Mouse (Mus musculus) kidney, adult 2 months (tissue): ENCODE measurements around the gene Ip6k2. TPM values are rescaled to one million over a fixed set of nuclear protein-coding genes. Genes with fewer than 3 reads are reported as not detected.

Experiments used
- DNase-seq: peaks from one replicate; pipeline ENCODE4 v3.0.0; 2021
- H3K27ac ChIP-seq: fragments of 200-500 bp; 2 replicates; pipeline ENCODE4 v1.5.1; 2012; ENCODE audit warnings: low read depth, low read length, control low read depth, inconsistent platforms; ENCODE audit not compliant: insufficient read depth
- H3K27me3 ChIP-seq: fragments of 200-500 bp; replicated peaks from 2 replicates; pipeline ENCODE4 v1.6.1; 2012; ENCODE audit warnings: mild to moderate bottlenecking, moderate library complexity, low read length, inconsistent platforms; ENCODE audit not compliant: control insufficient read depth, insufficient read depth
- H3K36me3 ChIP-seq: fragments of 200-500 bp; 2 replicates; pipeline ENCODE4 v1.6.1; 2012; ENCODE audit warnings: mild to moderate bottlenecking, moderate library complexity, low read length, inconsistent platforms; ENCODE audit not compliant: control insufficient read depth, insufficient read depth
- H3K4me1 ChIP-seq: fragments of 200-500 bp; 2 replicates; pipeline ENCODE4 v1.6.1; 2011; ENCODE audit warnings: low read length; ENCODE audit not compliant: control insufficient read depth, insufficient read depth
- H3K4me3 ChIP-seq: fragments of 200-500 bp; 2 replicates; pipeline ENCODE4 v1.5.1; 2011; ENCODE audit warnings: mild to moderate bottlenecking, low read depth, low read length, control low read depth; ENCODE audit not compliant: insufficient read depth
- CTCF ChIP-seq: fragments of 200-500 bp; conservative IDR thresholded peaks from 2 replicates; pipeline ENCODE4 v1.5.1; 2011; ENCODE audit warnings: low read depth, mild to moderate bottlenecking, control low read depth, low read length, moderate library complexity, mixed read lengths; ENCODE audit not compliant: insufficient read depth, insufficient read length
- POLR2A ChIP-seq: fragments of 200-500 bp; IDR thresholded peaks from one replicate; pipeline ENCODE4 v1.6.1; 2011; ENCODE audit warnings: low read depth, low read length, control low read depth
- WGBS: fragments of 180-500 bp; shearing (Covaris S2); methylation state at CpG from one replicate; pipeline ENCODE4 v1.1.7; 2018; 5-methylcytosine and 5-hydroxymethylcytosine counted together
- polyA plus RNA-seq: library from polyadenylated mRNA; depleted of rRNA; stranded (reverse); fragments of >200 nt; gene quantifications from 2 replicates; pipeline ENCODE4 v1.2.3, GENCODE M21; 2012

The Ip6k2 gene
- polyA plus RNA-seq, 1 experiment = 68.3 TPM

DNA sequence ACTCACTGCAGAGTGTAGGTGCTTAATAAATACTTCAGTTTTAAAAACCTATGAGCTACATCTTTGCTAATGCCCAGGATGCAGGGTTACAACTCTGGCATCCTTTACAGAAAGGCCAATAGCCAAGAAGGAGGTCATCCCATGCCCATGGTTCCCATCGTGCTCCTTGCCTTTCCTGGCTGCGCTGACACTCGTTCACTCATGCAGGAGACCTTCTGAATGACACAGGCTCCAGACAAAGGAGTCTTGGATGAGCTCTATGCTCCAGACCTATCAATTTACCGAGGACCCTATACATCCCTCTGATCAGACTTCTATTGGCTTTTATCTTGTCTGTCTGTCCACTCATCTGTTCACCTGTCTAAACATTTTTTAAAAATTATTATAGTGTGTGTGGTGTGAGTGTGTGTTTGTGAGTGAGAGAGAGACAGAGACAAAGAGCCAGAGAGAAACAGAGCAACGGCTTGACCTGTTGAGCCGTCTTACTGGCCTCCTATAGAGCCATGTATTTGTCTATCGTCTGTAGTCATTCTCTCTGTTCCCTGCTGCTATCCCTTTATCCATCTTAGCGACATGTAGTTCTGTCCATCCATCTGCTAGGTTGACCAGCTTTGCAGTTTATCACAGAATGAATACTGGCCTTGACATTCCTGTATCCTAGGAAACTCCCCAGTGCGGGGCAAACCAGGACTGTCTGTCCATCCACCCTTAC, 604 bp upstream of the Ip6k2 start:
- Histone ChIP-seq H3K36me3 (no peaks in the 10 kb centered on the region), H3K27me3 (no peaks in the 10 kb centered on the region), H3K4me3 (peak overlapping the region; percentile 44), H3K4me1 (peaks cover 38% of the 10 kb centered on the region), H3K27ac (no peak overlapping the region)
- no peak for TF ChIP-seq CTCF
- no peak for TF ChIP-seq POLR2A
- 24% methylated on average over 9 of the region's 9 CpGs for WGBS
- no peak for DNase-seq

- Histone ChIP-seq H3K27me3 (no peaks in the 10 kb centered on the region), H3K4me3 (peak overlapping the region; percentile 30; the same call in 1 of the 2 replicates), H3K36me3 (no peaks in the 10 kb centered on the region), H3K27ac (no peak overlapping the region), H3K4me1 (peaks cover 49% of the 10 kb centered on the region)
- DNase-seq = no peak
- TF ChIP-seq POLR2A = no peak
- TF ChIP-seq CTCF = no peak
These were observed 1.8 kb downstream of the Ip6k2 start for GRCm38 (mm10) chr9:108785416-108785815.

DNA sequence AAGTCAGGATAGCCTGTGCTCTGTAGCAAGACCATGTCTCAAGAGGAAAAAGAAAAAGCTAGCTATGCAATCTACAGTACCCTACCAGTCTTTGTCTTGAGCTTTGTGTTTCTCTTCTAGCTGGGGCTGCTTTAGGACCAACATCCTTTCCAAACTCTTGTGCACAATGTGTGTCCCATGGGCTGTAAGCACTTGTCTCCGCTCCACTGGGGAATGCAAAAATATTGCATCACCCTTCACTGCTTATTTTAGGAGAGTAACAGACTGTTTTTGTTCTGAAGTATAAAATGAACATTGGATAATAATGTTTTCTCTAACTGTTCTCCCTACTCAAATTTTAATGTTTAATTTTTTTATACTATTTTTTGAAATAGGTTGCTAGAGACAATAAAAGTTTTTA, 2.9 kb downstream of the Ip6k2 start:
- H3K4me3 ChIP-seq = no peak overlapping the region
- 55% methylated on average over 1 of the region's 1 CpGs for WGBS
- no peaks in the 10 kb centered on the region for H3K36me3 ChIP-seq
- peak overlapping the region; percentile 13; the same call in 1 of the 2 replicates for H3K27ac ChIP-seq
- no peaks in the 10 kb centered on the region for H3K27me3 ChIP-seq
- TF ChIP-seq CTCF (no peak), POLR2A (no peak)
- H3K4me1 ChIP-seq = peaks cover 54% of the 10 kb centered on the region
- DNase-seq = no peak

GRCm38 (mm10) chr9:108787080-108787479, 3.5 kb downstream of the Ip6k2 start:
- 81% methylated on average over 2 of the region's 2 CpGs for WGBS
- Histone ChIP-seq H3K27me3 (no peaks in the 10 kb centered on the region), H3K4me3 (no peak overlapping the region), H3K27ac (no peak overlapping the region), H3K36me3 (no peaks in the 10 kb centered on the region), H3K4me1 (peaks cover 57% of the 10 kb centered on the region)
- TF ChIP-seq CTCF (no peak), POLR2A (no peak)
- DNase-seq = no peak

GRCm38 (mm10) chr9:108788713-108789112, 5.1 kb downstream of the Ip6k2 start:
- peaks cover 64% of the 10 kb centered on the region for H3K4me1 ChIP-seq
- no peak overlapping the region for H3K27ac ChIP-seq
- no peak for DNase-seq
- H3K36me3 ChIP-seq = no peaks in the 10 kb centered on the region
- no peak overlapping the region for H3K4me3 ChIP-seq
- 47% methylated on average over 3 of the region's 3 CpGs for WGBS
- H3K27me3 ChIP-seq = no peaks in the 10 kb centered on the region
- TF ChIP-seq CTCF = no peak
- TF ChIP-seq POLR2A = no peak

DNA sequence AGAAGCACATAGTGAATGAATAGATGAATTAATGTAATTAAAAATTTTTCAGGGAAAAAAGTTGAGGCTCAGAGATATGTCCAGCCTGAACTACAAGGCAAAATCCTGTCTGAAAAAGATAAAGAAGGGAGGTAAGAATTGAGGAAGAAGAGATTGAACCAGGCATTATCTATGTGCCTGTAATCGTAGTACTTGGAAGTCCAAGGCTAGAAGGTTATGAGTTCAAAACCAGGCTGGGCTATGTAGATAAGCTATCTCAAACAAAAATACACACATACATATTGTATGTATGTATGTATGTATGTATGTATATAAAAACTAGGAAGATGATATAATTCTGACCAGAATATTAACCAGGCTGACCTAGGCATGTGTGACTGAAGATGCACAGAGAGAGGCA, 8.7 kb downstream of the Ip6k2 start:
- WGBS = 74% methylated on average over 1 of the region's 1 CpGs
- TF ChIP-seq POLR2A (no peak), CTCF (no peak)
- peaks cover 61% of the 10 kb centered on the region for H3K4me1 ChIP-seq

GRCm38 (mm10) chr9:108792730-108793129, 9.1 kb downstream of the Ip6k2 start:
- H3K4me1 ChIP-seq = peaks cover 59% of the 10 kb centered on the region
- H3K27me3 ChIP-seq = no peaks in the 10 kb centered on the region
- DNase-seq = no peak
- no peak overlapping the region for H3K4me3 ChIP-seq
- WGBS = 20% methylated on average over 3 of the region's 3 CpGs
- TF ChIP-seq POLR2A (no peak), CTCF (no peak)
- peaks cover 2% of the 10 kb centered on the region; the same call in 1 of the 2 replicates for H3K36me3 ChIP-seq
- peak overlapping the region; percentile 63; the same call in 1 of the 2 replicates for H3K27ac ChIP-seq

More for the DNA sequence above, 8.7 kb downstream of the Ip6k2 start:
- Histone ChIP-seq H3K27ac (peak overlapping the region; percentile 63; the same call in 1 of the 2 replicates), H3K4me3 (no peak overlapping the region), H3K27me3 (no peaks in the 10 kb centered on the region), H3K36me3 (peaks cover under 1% of the 10 kb centered on the region; the same call in 1 of the 2 replicates)
- no peak for DNase-seq

DNA sequence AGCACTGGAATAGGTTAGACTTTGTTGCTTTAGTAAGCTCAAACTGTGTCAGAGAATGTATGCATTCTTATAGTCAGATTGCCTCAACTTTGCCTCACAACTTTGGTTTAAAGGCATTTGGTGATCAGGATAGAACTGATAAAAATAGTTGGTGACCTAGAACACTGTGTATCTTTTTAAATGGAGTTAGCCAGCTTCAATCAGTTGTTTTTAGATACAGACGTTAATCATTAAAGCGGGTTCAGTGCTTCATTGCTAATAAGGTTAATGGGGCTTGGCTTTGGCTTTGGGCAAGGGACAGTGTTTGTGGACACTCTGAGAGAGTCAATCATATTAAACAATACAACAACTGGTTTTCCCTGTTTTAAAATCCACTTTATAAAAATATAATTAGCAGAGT, 11.7 kb downstream of the Ip6k2 start:
- 28% methylated on average over 2 of the region's 2 CpGs for WGBS
- peak; percentile 82 for DNase-seq
- Histone ChIP-seq H3K36me3 (peaks cover 6% of the 10 kb centered on the region; the same call in 1 of the 2 replicates), H3K4me3 (no peak overlapping the region), H3K4me1 (peaks cover 46% of the 10 kb centered on the region), H3K27me3 (no peaks in the 10 kb centered on the region), H3K27ac (peak overlapping the region; percentile 91)
- TF ChIP-seq POLR2A (no peak), CTCF (no peak)
